Mouse (Mus musculus): ENCODE measurements at regions not wholly inside any gene's neighbourhood (a gene's known extent, or its start where the extent isn't known, plus 50 kb on each side); places are given as distances from the start of the nearest gene placed in this dataset.

DNA sequence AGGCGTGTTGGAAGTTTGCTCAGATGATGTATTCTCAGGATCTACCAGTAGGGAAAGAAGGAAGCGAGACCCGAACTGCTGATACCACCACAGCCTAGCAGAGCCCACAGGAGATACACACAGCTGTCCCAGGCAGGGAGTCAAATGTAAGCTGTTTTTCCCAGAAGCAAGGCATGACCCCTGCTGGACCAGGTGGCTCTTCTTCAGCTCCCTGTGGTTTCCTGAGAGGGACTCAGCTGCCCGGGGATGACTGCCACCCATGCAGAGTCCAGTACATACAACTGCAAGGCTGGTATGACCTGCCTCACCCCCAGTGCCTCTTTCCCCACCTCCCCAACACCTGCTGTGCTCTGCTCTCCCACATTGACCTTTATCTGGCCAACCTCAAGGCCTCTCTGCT, 184.4 kb downstream of the Tmem132e start:
- no peak overlapping the region for H3K9ac ChIP-seq (ENCODE audit: low read depth, low read length)
- H3K4me2 ChIP-seq, result no peak overlapping the region
- WGBS, result 73% methylated on average over 4 of the region's 4 CpGs

DNA sequence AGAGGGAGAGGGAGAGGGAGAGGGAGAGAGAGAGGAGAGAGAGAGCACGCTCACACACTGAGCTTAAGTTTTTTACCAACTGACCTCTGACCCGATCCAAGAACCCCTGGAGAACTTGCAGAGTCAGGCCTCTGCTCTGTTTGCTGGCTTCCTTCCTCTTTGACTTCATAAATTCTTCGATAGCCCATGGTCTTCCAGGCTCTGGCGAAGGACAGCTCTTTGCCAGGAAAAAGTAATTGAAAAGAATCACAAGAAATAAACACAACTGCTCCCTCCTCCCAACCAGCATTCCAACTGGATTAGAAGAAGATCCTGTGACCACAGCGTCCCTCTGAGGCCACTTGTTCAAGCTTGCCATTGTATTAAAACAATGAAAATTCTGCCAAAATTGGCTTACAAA, 182.8 kb downstream of the Tmem132e start:
- H3K9me3 ChIP-seq (ENCODE audit: control insufficient read depth, low read length), result no peaks in the 10 kb centered on the region
- ATAC-seq (replicated peaks; ENCODE audit: low FRiP score), result no peak

More for the DNA sequence above, 184.4 kb downstream of the Tmem132e start:
- no peaks in the 10 kb centered on the region for H3K9me3 ChIP-seq (ENCODE audit: control insufficient read depth, low read length)
- DNase-seq (ENCODE audit: low spot score), result no peak
- no peak for ATAC-seq (replicated peaks; ENCODE audit: low FRiP score)
- H3K4me3 ChIP-seq (ENCODE audit: low read depth, low read length), result no peak overlapping the region
- no peaks in the 10 kb centered on the region for H3K27me3 ChIP-seq (replicated peaks; ENCODE audit: control insufficient read depth, insufficient read depth, low read length)
- H3K36me3 ChIP-seq (ENCODE audit: control insufficient read depth, insufficient read depth, low read length), result no peaks in the 10 kb centered on the region
- H3K4me1 ChIP-seq (replicated peaks; ENCODE audit: control insufficient read depth, insufficient read depth, low read length), result no peaks in the 10 kb centered on the region
- no peak overlapping the region for H3K27ac ChIP-seq (ENCODE audit: low read depth, low read length)

DNA sequence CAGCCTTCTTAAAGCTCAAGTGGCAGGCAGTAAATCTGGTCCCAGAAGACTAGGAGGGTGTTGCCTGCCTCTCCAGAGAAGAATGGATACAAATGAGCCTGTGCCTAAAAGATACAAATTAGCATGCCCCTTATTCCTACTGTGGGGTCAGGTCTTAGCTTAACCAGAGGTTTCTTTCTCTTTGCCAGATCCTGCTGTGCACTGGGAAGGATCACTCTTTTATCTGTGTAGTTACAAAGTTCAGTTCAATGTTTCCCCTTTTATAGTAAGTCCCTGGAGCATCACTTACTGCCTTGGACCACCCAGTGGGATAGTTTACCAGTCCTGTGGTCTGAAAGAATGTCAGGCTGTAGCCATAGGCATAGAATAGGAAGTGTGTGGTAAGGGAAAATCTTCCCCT, 181.1 kb downstream of the Tmem132e start:
- ATAC-seq (replicated peaks; ENCODE audit: low FRiP score) (no peak), DNase-seq (ENCODE audit: low spot score) (no peak)
- H3K27me3 ChIP-seq (replicated peaks; ENCODE audit: control insufficient read depth, insufficient read depth, low read length), result no peaks in the 10 kb centered on the region
- H3K4me3 ChIP-seq (ENCODE audit: low read depth, low read length), result no peak overlapping the region
- no peak overlapping the region for H3K4me2 ChIP-seq
- no peaks in the 10 kb centered on the region for H3K4me1 ChIP-seq (replicated peaks; ENCODE audit: control insufficient read depth, insufficient read depth, low read length)
- H3K9me3 ChIP-seq (ENCODE audit: control insufficient read depth, low read length), result no peaks in the 10 kb centered on the region
- no peak overlapping the region for H3K9ac ChIP-seq (ENCODE audit: low read depth, low read length)
- no peaks in the 10 kb centered on the region for H3K36me3 ChIP-seq (ENCODE audit: control insufficient read depth, insufficient read depth, low read length)
- no peak overlapping the region for H3K27ac ChIP-seq (ENCODE audit: low read depth, low read length)

More for the DNA sequence above, 182.8 kb downstream of the Tmem132e start:
- no peak overlapping the region for H3K4me3 ChIP-seq (ENCODE audit: low read depth, low read length)
- WGBS, result 15% methylated on average over 5 of the region's 5 CpGs
- H3K27me3 ChIP-seq (replicated peaks; ENCODE audit: control insufficient read depth, insufficient read depth, low read length), result no peaks in the 10 kb centered on the region
- no peak overlapping the region for H3K4me2 ChIP-seq
- no peak for DNase-seq (ENCODE audit: low spot score)
- H3K9ac ChIP-seq (ENCODE audit: low read depth, low read length), result no peak overlapping the region
- H3K27ac ChIP-seq (ENCODE audit: low read depth, low read length), result no peak overlapping the region
- H3K36me3 ChIP-seq (ENCODE audit: control insufficient read depth, insufficient read depth, low read length), result no peaks in the 10 kb centered on the region
- H3K4me1 ChIP-seq (replicated peaks; ENCODE audit: control insufficient read depth, insufficient read depth, low read length), result no peaks in the 10 kb centered on the region

DNA sequence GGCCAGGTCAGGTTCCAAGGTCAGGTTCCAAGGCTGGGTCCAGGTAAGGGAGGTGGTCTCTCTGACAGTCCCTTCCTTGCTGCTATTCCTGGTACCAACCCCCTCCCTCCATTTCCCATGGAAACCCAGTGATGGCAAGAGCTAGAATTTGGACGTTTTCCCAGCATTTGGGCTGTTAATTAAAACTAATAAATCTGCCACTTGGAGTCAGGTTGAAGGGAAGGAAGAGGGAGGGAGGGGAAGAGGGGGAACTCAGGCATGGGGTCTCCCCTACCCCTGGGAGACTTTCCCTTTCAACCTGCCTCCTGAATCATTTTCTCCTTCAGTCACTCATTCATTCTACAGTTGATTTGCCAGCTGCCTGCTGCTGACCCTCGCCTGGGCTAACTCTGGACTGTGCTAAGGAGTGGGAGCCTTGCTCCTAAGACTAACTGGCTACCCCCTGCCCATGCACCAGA, 179.5 kb downstream of the Tmem132e start:
- Histone ChIP-seq H3K9me3 (ENCODE audit: control insufficient read depth, low read length) (no peaks in the 10 kb centered on the region), H3K4me3 (ENCODE audit: low read depth, low read length) (no peak overlapping the region), H3K27ac (ENCODE audit: low read depth, low read length) (no peak overlapping the region), H3K27me3 (replicated peaks; ENCODE audit: control insufficient read depth, insufficient read depth, low read length) (no peaks in the 10 kb centered on the region), H3K4me2 (no peak overlapping the region), H3K9ac (ENCODE audit: low read depth, low read length) (no peak overlapping the region), H3K4me1 (replicated peaks; ENCODE audit: control insufficient read depth, insufficient read depth, low read length) (no peaks in the 10 kb centered on the region), H3K36me3 (ENCODE audit: control insufficient read depth, insufficient read depth, low read length) (no peaks in the 10 kb centered on the region)
- ATAC-seq (replicated peaks; ENCODE audit: low FRiP score) (no peak), DNase-seq (ENCODE audit: low spot score) (no peak)
- 25% methylated on average over 2 of the region's 2 CpGs for WGBS

DNA sequence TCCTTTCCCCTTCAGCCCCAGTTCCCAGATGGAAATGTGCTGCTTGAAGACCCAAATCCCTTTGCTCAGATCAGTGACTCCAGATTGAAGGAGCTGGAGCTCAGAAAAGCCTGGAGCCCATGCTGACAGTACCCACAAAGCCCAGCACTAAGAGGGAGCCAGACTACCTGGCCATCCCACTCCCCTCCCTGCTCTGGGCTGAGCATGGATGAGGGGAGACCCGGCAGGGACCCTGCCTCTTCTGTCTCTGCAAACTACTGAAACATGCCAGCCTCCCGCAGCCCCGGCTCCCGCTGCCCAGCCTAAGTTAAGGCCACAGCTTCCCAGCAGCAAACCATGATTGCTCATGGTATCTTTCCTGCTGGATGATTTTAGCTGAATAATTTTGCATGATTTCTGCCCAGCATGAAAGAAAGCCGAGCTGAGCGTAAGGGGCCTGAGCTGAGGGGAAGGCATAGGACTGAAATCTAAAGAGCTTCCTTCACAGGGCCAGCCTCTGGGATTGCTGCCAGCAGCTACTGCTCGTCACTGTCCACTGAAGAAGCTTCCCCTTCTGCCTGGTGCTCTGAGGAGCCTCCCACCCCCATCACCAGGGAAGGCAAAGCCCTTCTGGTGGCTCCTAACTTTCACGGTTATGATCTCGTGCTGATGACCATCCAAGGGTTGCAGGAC, 178.4 kb downstream of the Tmem132e start:
- Histone ChIP-seq H3K9me3 (ENCODE audit: control insufficient read depth, low read length) (no peaks in the 10 kb centered on the region), H3K36me3 (ENCODE audit: control insufficient read depth, insufficient read depth, low read length) (no peaks in the 10 kb centered on the region), H3K27me3 (replicated peaks; ENCODE audit: control insufficient read depth, insufficient read depth, low read length) (no peaks in the 10 kb centered on the region), H3K4me3 (ENCODE audit: low read depth, low read length) (no peak overlapping the region), H3K4me2 (no peak overlapping the region), H3K27ac (ENCODE audit: low read depth, low read length) (no peak overlapping the region), H3K4me1 (replicated peaks; ENCODE audit: control insufficient read depth, insufficient read depth, low read length) (no peaks in the 10 kb centered on the region), H3K9ac (ENCODE audit: low read depth, low read length) (no peak overlapping the region)
- 69% methylated on average over 9 of the region's 9 CpGs for WGBS
- DNase-seq (ENCODE audit: low spot score) (no peak), ATAC-seq (replicated peaks; ENCODE audit: low FRiP score) (no peak)

DNA sequence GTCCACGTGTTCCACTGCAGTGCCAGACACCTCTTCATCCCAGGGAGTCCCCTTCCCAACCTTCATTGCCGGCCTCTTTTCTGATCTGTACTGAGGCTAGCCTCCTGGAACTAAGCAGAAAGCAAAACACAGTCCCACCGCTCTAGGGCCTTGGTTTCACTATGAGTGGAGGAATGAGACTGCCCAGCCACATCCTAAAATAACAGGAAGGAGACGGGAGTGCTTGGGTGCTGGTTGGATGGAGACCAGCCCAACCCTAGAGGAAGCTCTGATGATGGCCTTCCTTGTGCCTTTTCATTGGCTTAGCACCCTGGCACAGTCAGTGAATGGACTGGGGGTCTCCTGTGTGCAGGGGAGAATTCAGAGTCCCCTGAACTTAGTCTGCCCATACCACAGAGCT, 177.4 kb downstream of the Tmem132e start:
- H3K4me1 ChIP-seq (replicated peaks; ENCODE audit: control insufficient read depth, insufficient read depth, low read length), result no peaks in the 10 kb centered on the region
- H3K9me3 ChIP-seq (ENCODE audit: control insufficient read depth, low read length), result no peaks in the 10 kb centered on the region
- no peak for DNase-seq (ENCODE audit: low spot score)
- no peak overlapping the region for H3K9ac ChIP-seq (ENCODE audit: low read depth, low read length)
- no peak for ATAC-seq (replicated peaks; ENCODE audit: low FRiP score)
- no peaks in the 10 kb centered on the region for H3K36me3 ChIP-seq (ENCODE audit: control insufficient read depth, insufficient read depth, low read length)
- H3K4me3 ChIP-seq (ENCODE audit: low read depth, low read length), result no peak overlapping the region
- no peak overlapping the region for H3K27ac ChIP-seq (ENCODE audit: low read depth, low read length)
- no peak overlapping the region for H3K4me2 ChIP-seq
- no peaks in the 10 kb centered on the region for H3K27me3 ChIP-seq (replicated peaks; ENCODE audit: control insufficient read depth, insufficient read depth, low read length)
- 59% methylated on average over 4 of the region's 4 CpGs for WGBS

DNA sequence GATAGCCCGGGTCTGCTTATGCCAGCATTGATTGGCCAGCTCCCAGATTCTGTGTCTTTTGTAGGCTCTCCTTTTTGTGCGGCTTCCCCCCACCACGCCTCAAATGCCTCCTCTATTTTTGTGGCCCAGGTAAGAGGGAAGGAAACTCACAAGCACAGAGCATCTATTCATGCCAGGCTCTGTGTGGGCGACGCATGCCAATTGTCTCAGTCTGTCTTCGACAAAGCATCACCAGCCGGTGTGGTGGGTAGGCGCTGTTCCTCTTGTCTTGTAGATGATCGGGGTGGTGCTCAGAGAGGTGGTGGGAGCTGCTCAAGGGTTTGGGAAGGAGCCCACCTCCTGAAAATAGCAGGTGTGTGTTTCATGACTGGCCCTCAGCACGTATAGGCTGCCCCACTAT, 175.5 kb downstream of the Tmem132e start:
- Histone ChIP-seq H3K4me2 (no peak overlapping the region), H3K36me3 (ENCODE audit: control insufficient read depth, insufficient read depth, low read length) (no peaks in the 10 kb centered on the region), H3K9ac (ENCODE audit: low read depth, low read length) (no peak overlapping the region), H3K27ac (ENCODE audit: low read depth, low read length) (no peak overlapping the region), H3K4me1 (replicated peaks; ENCODE audit: control insufficient read depth, insufficient read depth, low read length) (no peaks in the 10 kb centered on the region), H3K4me3 (ENCODE audit: low read depth, low read length) (no peak overlapping the region), H3K9me3 (ENCODE audit: control insufficient read depth, low read length) (no peaks in the 10 kb centered on the region), H3K27me3 (replicated peaks; ENCODE audit: control insufficient read depth, insufficient read depth, low read length) (no peaks in the 10 kb centered on the region)
- no peak for ATAC-seq (replicated peaks; ENCODE audit: low FRiP score)
- WGBS, result 73% methylated on average over 10 of the region's 10 CpGs
- DNase-seq (ENCODE audit: low spot score), result no peak

DNA sequence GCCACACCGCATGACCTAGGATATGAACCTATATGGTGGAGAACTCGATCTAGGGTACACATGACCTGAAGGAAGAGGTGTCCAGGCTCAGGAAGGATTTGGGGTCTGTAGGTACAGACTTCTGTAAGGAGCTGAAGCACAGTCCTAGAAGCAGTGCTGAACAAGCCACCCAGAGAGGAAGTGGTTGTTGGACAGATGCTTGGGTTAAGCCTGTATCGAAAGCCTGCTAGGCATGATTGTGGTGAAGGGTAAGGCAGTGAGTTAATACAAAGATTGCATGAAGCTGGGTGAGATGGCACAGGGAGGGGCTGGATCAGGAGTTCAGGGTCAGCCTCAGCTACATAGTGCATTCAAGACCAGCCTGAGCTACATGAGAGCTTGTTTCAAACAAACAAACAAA, 153.3 kb downstream of the Tmem132e start:
- H3K4me2 ChIP-seq, result no peak overlapping the region
- no peak overlapping the region for H3K4me3 ChIP-seq (ENCODE audit: low read depth, low read length)
- no peak overlapping the region for H3K9ac ChIP-seq (ENCODE audit: low read depth, low read length)
- H3K9me3 ChIP-seq (ENCODE audit: control insufficient read depth, low read length), result no peaks in the 10 kb centered on the region
- ATAC-seq (replicated peaks; ENCODE audit: low FRiP score) (no peak), DNase-seq (ENCODE audit: low spot score) (no peak)
- WGBS, result 85% methylated on average over 3 of the region's 3 CpGs
- H3K4me1 ChIP-seq (replicated peaks; ENCODE audit: control insufficient read depth, insufficient read depth, low read length), result no peaks in the 10 kb centered on the region
- H3K36me3 ChIP-seq (ENCODE audit: control insufficient read depth, insufficient read depth, low read length), result no peaks in the 10 kb centered on the region
- H3K27me3 ChIP-seq (replicated peaks; ENCODE audit: control insufficient read depth, insufficient read depth, low read length), result no peaks in the 10 kb centered on the region
- H3K27ac ChIP-seq (ENCODE audit: low read depth, low read length), result no peak overlapping the region

DNA sequence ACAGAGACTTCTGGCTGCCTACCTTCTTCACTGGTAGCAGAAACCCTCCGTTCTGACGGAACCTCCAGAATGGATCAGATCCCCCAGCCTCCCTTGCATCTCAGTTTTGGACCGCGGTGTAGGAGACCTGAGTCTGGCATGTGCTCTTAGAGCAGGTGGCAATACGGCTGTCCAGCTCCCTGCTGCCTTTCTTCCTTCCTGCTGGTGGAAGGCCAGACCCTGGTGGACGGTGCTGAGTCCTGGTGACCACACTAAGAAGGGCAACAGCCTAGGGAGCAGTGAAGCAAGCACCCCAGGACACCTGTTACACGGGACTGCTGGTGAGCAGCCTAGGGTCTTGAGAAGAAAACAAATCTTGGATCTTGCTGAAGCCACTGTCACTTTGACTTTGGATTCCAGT, 152.7 kb downstream of the Tmem132e start:
- Histone ChIP-seq H3K36me3 (ENCODE audit: control insufficient read depth, insufficient read depth, low read length) (no peaks in the 10 kb centered on the region), H3K9me3 (ENCODE audit: control insufficient read depth, low read length) (no peaks in the 10 kb centered on the region), H3K4me3 (ENCODE audit: low read depth, low read length) (no peak overlapping the region), H3K4me1 (replicated peaks; ENCODE audit: control insufficient read depth, insufficient read depth, low read length) (no peaks in the 10 kb centered on the region), H3K9ac (ENCODE audit: low read depth, low read length) (no peak overlapping the region), H3K27me3 (replicated peaks; ENCODE audit: control insufficient read depth, insufficient read depth, low read length) (no peaks in the 10 kb centered on the region), H3K27ac (ENCODE audit: low read depth, low read length) (no peak overlapping the region), H3K4me2 (no peak overlapping the region)
- no peak for DNase-seq (ENCODE audit: low spot score)
- no peak for ATAC-seq (replicated peaks; ENCODE audit: low FRiP score)
- 76% methylated on average over 7 of the region's 7 CpGs for WGBS
